Mouse (Mus musculus) midbrain, embryonic 14.5 days (tissue): ENCODE measurements at regions not wholly inside any gene's neighbourhood (a gene's known extent, or its start where the extent isn't known, plus 50 kb on each side); places are given as distances from the start of the nearest gene placed in this dataset.

Source experiments
- ATAC-seq: fragments of 200-750 bp; cut with Nextera tagmentation; 2 replicates; pipeline ENCODE4 v1.8.0; 2017; ENCODE audit warnings: moderate number of reproducible peaks, moderate library complexity; ENCODE audit not compliant: low FRiP score, low TSS enrichment
- DNase-seq: peaks from one replicate; pipeline ENCODE4 v3.0.0-alpha.2; 2015
- H3K27ac ChIP-seq: fragments of 300-500 bp; sonication (generic); replicated peaks from 2 replicates; pipeline ENCODE4 v1.5.1; 2014; ENCODE audit warnings: mild to moderate bottlenecking, low read depth, low read length, moderate library complexity
- H3K27me3 ChIP-seq: fragments of 300-500 bp; sonication (generic); 2 replicates; pipeline ENCODE4 v1.6.1; 2014; ENCODE audit warnings: low read length, control low read depth, mixed read lengths; ENCODE audit not compliant: control insufficient read depth, insufficient read depth
- H3K36me3 ChIP-seq: fragments of 300-500 bp; sonication (generic); 2 replicates; pipeline ENCODE4 v1.6.1; 2014; ENCODE audit warnings: low read length, control low read depth; ENCODE audit not compliant: control insufficient read depth, insufficient read depth
- H3K4me1 ChIP-seq: fragments of 300-500 bp; sonication (generic); 2 replicates; pipeline ENCODE4 v1.6.1; 2014; ENCODE audit warnings: mild to moderate bottlenecking, antibody characterized with exemption, low read length, control low read depth; ENCODE audit not compliant: control insufficient read depth, insufficient read depth
- H3K4me2 ChIP-seq: fragments of 300-500 bp; sonication (generic); 2 replicates; pipeline ENCODE4 v1.6.1; 2014; ENCODE audit warnings: mild to moderate bottlenecking, low read length, moderate library complexity
- H3K4me3 ChIP-seq: fragments of 300-500 bp; sonication (generic); replicated peaks from 2 replicates; pipeline ENCODE4 v1.5.1; 2014; ENCODE audit warnings: low read depth, low read length
- H3K9ac ChIP-seq: fragments of 300-500 bp; sonication (generic); replicated peaks from 2 replicates; pipeline ENCODE4 v1.6.1; 2014; ENCODE audit warnings: mild to moderate bottlenecking, low read length, moderate library complexity
- H3K9me3 ChIP-seq: fragments of 300-500 bp; sonication (generic); 2 replicates; pipeline ENCODE4 v1.6.1; 2016; ENCODE audit warnings: low read length, control low read depth, mixed read lengths; ENCODE audit not compliant: control insufficient read depth
- WGBS: fragments of 180-500 bp; shearing (Covaris S2); extraction: QIAGEN DNeasy Blood & Tissue Kit; methylation state at CpG from one replicate; pipeline ENCODE4 v1.1.7; 2014; 5-methylcytosine and 5-hydroxymethylcytosine counted together

DNA sequence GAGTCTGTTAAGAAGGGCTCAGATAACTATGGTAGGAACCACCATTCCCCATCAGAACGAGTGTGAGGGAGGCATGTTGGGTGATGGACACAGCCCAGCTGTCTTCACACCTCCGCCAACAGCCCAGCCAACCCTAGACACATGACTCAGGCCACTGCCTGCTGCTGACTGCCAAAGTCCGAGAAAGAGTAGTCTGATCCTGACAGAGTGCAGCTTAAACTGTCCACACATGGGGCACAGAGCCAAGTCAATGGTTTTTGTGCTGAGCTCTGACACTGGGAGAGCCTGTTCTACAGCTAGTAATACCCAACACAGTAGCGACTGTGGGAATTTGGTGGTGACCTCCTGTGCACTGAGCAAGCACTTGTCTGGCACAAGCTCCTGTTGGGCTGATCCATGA, 176.4 kb downstream of the Cdh26 start:
- DNase-seq (no peak), ATAC-seq (no peak)
- Histone ChIP-seq H3K4me1 (no peaks in the 10 kb centered on the region), H3K36me3 (no peaks in the 10 kb centered on the region), H3K4me2 (no peak overlapping the region), H3K9ac (no peak overlapping the region), H3K9me3 (no peaks in the 10 kb centered on the region), H3K4me3 (no peak overlapping the region), H3K27me3 (no peaks in the 10 kb centered on the region), H3K27ac (no peak overlapping the region)
- WGBS = 88% methylated on average over 4 of the region's 4 CpGs

DNA sequence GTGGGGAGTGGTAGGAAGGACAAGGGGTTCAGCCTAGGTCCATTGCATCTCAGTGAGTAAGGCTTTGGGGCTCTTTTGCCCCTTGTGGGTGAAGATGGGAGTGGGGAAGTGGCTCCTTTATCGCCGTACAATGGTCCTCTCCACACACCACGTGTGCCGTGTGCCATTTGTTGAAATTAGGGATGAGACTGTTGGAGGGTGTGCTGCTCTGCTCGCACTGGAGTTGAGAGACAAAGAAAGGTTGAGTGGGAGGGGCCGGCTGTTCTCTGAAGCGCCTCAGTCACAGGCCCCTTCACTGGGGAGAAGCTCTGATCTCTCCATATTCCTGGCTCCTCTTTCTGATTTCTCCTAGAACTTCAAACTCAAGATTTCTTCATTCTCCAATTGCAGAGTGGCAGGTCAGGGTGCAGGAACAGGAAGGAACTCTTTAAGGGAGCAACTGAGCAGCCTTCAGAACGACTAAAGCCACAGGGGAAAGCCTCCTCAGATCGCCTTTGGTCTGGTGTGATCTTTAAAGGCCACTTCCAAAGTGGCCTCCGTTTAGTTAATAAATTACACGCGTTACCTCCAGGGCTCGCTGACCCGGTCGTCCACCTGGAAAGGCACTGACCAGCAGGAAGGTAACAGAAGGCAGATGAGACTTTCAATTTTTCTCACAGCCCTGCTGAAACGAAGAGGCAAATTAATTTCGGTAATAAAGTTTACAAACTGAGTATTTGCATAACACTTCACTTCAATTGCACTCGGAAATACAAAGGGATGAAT, 180.1 kb downstream of the Cdh26 start:
- no peaks in the 10 kb centered on the region for H3K36me3 ChIP-seq
- no peak overlapping the region for H3K4me2 ChIP-seq
- no peak overlapping the region for H3K27ac ChIP-seq
- H3K27me3 ChIP-seq = no peaks in the 10 kb centered on the region
- no peak for ATAC-seq
- no peak for DNase-seq
- WGBS = 52% methylated on average over 18 of the region's 18 CpGs
- H3K4me3 ChIP-seq = no peak overlapping the region
- no peaks in the 10 kb centered on the region for H3K4me1 ChIP-seq
- no peak overlapping the region for H3K9ac ChIP-seq
- no peaks in the 10 kb centered on the region for H3K9me3 ChIP-seq

DNA sequence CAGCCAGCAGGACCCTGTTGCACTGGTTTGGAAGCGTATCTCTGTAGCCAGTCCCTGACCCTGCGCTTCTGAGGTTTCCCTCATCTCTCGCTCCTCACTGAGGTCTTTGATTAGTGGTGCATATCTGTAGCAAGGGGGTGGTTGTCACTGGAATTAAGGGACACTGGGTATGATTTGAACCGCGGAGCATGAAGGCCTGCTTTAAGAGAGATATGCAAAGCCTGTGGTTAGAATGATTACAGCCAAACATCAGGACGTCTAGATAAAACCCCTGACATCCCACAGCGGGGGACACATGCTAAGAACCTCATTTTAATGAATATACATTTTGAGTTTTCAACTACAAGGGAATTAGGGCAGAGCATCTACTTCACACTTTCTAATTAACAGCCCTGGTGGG, 184.4 kb downstream of the Cdh26 start:
- Histone ChIP-seq H3K36me3 (no peaks in the 10 kb centered on the region), H3K27ac (no peak overlapping the region), H3K4me2 (no peak overlapping the region), H3K9ac (no peak overlapping the region), H3K9me3 (no peaks in the 10 kb centered on the region), H3K27me3 (no peaks in the 10 kb centered on the region), H3K4me3 (no peak overlapping the region), H3K4me1 (0 out of 2 replicates have a peak, but pooled peaks cover 3% of the 10 kb centered on the region)
- ATAC-seq (peak; percentile 53; the same call in 1 of the 2 replicates), DNase-seq (peak; percentile 61)
- WGBS = 9% methylated on average over 7 of the region's 7 CpGs

DNA sequence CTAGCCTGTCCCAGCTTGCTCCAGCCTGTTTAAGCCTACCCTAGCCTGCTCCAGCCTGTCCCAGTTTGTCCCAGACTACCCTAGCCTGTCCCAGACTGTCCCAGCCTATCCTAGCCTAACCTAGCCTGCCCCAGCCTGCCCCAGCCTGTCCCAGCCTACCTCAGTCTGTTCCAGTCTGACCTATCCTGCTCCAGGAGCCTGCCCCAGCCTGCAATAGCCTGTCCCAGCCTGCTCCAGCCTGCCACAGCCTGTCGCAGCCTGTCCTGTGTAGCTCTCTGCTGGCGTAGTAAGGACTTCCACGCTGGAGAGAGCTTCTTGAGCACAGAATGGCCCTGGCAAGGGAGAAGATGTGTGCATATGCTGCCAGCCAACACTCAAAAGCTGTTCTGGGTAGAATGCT, 192.5 kb downstream of the Cdh26 start:
- no peaks in the 10 kb centered on the region for H3K9me3 ChIP-seq
- H3K4me2 ChIP-seq = no peak overlapping the region
- H3K4me3 ChIP-seq = no peak overlapping the region
- no peaks in the 10 kb centered on the region for H3K36me3 ChIP-seq
- H3K4me1 ChIP-seq = 0 out of 2 replicates have a peak, but pooled peaks cover 3% of the 10 kb centered on the region
- 76% methylated on average over 3 of the region's 3 CpGs for WGBS
- no peak overlapping the region for H3K9ac ChIP-seq
- no peak for ATAC-seq
- H3K27me3 ChIP-seq = no peaks in the 10 kb centered on the region
- no peak for DNase-seq
- H3K27ac ChIP-seq = no peak overlapping the region

DNA sequence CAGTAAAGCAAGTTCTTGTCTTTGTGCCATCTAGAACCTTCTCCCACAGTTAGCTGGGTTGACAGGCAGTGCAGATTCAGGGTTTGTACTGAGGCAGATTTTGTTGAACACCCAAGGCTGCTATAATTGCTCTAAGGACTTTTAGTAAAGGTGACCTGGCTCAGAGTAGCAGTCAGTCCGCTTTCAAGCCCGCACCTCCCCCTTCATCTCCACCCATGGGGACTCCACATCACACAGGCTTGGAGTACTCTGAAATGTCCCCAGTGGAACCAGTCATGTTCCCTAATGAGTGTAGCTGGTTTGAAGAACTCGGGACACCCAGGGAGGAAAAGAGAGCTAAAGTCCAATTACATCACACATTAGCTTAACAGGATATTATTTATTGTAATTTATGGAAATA, 194.1 kb downstream of the Cdh26 start:
- H3K9ac ChIP-seq = no peak overlapping the region
- no peaks in the 10 kb centered on the region for H3K9me3 ChIP-seq
- DNase-seq (no peak), ATAC-seq (no peak)
- peaks cover 9% of the 10 kb centered on the region; the same call in 1 of the 2 replicates for H3K4me1 ChIP-seq
- H3K27me3 ChIP-seq = no peaks in the 10 kb centered on the region
- 58% methylated on average over 3 of the region's 3 CpGs for WGBS
- H3K4me2 ChIP-seq = no peak overlapping the region
- no peak overlapping the region for H3K4me3 ChIP-seq
- H3K27ac ChIP-seq = no peak overlapping the region
- no peaks in the 10 kb centered on the region for H3K36me3 ChIP-seq

DNA sequence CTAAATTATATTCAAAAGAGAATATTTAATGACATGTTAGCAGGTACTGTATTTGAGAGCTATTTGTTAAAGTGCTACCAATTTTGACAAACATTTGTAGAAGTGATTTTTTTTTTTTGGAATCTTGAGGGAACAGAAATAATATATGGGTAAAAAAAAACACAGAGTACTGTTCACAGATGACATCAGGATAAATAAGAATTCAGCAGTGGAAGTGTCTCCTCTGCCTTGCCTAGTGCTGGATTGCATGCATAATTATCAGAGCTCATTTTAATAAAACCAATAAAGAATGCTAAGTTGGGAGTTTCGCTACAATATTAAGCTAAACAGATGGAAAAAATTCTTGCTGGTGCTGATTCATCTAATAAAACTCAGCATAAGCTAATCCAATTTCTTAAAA, 194.6 kb downstream of the Cdh26 start:
- H3K4me2 ChIP-seq = no peak overlapping the region
- H3K9me3 ChIP-seq = no peaks in the 10 kb centered on the region
- no peaks in the 10 kb centered on the region for H3K36me3 ChIP-seq
- H3K4me3 ChIP-seq = no peak overlapping the region
- WGBS = 66% methylated on average over 1 of the region's 1 CpGs
- no peak for DNase-seq
- no peak overlapping the region for H3K9ac ChIP-seq
- H3K27ac ChIP-seq = no peak overlapping the region
- peaks cover 9% of the 10 kb centered on the region; the same call in 1 of the 2 replicates for H3K4me1 ChIP-seq
- H3K27me3 ChIP-seq = no peaks in the 10 kb centered on the region
- no peak for ATAC-seq

DNA sequence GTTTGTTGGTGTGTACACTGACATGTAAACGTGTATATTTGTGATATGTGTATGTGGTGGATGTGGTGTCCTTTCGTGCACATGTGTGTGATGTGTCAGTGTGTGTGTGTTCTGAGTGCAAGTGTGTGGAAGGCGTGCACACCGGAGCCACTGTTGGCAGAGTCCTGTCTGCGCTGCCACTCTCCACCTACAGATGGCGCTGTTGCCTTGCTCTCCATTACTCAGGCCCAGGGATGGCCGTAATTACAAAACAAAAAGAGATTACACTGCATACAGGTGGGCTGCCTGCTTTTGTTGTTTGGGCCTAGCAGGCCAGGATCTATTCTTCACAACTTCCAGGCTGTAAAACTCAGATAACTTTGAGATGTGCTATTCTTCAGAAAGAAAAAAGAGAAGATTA, 199.4 kb downstream of the Cdh26 start:
- no peak overlapping the region for H3K4me2 ChIP-seq
- H3K27me3 ChIP-seq = no peaks in the 10 kb centered on the region
- no peaks in the 10 kb centered on the region for H3K36me3 ChIP-seq
- no peaks in the 10 kb centered on the region for H3K9me3 ChIP-seq
- ATAC-seq (no peak), DNase-seq (peak; percentile 80)
- WGBS = 19% methylated on average over 7 of the region's 7 CpGs
- no peak overlapping the region for H3K4me3 ChIP-seq
- no peak overlapping the region for H3K27ac ChIP-seq
- peaks cover 9% of the 10 kb centered on the region; the same call in 1 of the 2 replicates for H3K4me1 ChIP-seq
- H3K9ac ChIP-seq = no peak overlapping the region

DNA sequence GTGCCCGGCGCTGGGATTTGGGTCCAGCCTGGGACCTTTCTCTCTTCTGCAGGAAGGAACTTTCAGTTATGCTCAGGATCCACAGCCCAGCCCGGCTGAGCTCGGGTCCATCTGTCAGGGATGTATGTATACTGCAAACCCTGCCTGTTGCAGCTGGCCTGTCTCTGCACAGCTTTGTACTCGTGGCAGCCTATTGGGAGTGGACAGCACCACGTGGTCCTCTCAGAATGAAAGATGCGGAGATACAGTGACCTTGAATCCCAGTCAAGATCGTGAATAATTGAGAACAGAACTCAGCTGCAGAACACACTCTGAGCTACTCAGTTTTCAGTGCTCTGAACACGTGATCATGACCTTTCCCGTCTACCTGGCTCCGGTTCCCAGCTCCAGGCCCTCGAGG, 200.2 kb downstream of the Cdh26 start:
- H3K27ac ChIP-seq = no peak overlapping the region
- no peaks in the 10 kb centered on the region for H3K36me3 ChIP-seq
- no peak for ATAC-seq
- H3K4me1 ChIP-seq = peaks cover 9% of the 10 kb centered on the region; the same call in 1 of the 2 replicates
- H3K27me3 ChIP-seq = no peaks in the 10 kb centered on the region
- no peaks in the 10 kb centered on the region for H3K9me3 ChIP-seq
- H3K4me3 ChIP-seq = no peak overlapping the region
- no peak overlapping the region for H3K4me2 ChIP-seq
- DNase-seq = no peak
- H3K9ac ChIP-seq = no peak overlapping the region
- 85% methylated on average over 12 of the region's 12 CpGs for WGBS

DNA sequence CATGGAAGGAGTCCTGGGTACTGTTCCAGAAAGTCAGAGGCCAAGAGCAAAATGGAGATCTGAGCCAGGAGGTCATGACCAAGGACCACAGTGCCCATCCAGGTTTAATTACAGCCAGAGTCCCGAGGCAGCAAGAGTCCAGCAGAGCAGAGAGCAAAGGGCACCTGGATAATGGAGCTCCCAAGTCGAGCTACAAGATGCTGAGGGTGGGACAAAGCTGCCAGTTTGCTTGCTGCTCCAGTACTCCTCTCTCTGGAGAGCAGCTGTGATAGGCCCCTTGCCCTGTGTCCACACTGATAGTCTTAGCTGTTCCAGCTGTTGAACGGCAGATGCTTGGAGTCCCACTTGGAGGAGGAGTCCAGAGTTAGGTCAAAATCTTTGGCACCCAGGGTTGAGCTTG, 201.0 kb downstream of the Cdh26 start:
- WGBS = 63% methylated on average over 3 of the region's 3 CpGs

More for the DNA sequence above, 201.0 kb downstream of the Cdh26 start:
- Histone ChIP-seq H3K9me3 (no peaks in the 10 kb centered on the region), H3K4me2 (no peak overlapping the region), H3K4me3 (no peak overlapping the region), H3K27me3 (no peaks in the 10 kb centered on the region), H3K27ac (no peak overlapping the region), H3K9ac (no peak overlapping the region), H3K36me3 (no peaks in the 10 kb centered on the region), H3K4me1 (peaks cover 9% of the 10 kb centered on the region; the same call in 1 of the 2 replicates)
- ATAC-seq (no peak), DNase-seq (no peak)
